Mouse (Mus musculus): ENCODE measurements around the gene Vps51.

DNA sequence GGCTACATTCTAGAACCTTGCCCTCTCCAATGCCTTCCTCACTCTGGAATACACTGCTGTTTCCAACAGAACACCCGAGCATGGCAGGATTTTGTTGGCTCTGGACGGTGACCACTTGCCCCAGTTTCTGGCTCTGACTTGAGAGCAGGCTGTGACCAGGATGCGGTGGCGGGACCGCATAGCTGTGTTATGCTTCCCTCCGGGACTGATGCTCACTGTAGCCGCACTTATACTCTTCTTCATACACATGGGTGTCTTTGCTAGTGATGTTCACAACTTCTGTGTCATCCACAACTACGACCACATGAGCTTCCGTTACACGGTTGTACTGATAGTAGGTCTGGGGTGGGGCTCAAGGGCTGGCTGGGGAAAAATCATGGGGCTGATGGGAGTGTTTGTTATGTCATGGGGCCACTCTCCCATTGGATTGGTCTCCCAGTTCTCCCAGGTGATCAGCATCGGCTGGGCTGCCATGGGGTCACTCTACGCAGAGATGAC, 3.0 kb upstream of the Vps51 start, which contains the start of gene Tmem262:
- no peak for TF ChIP-seq GATA1 (IDR thresholded peaks at IDR 0.05; ENCODE audit: low read length)
- TF ChIP-seq TAL1 (IDR thresholded peaks at IDR 0.05; ENCODE audit: low read length) = no peak

All from erythroblast, embryonic 14.5 days (primary cell).